Mouse (Mus musculus) heart, postnatal 4 days (tissue): ENCODE measurements around the gene Myl6b. TPM values are rescaled to one million over a fixed set of nuclear protein-coding genes. Genes with fewer than 3 reads are reported as not detected.
A peak's percentile ranks its signal among the peaks of the same experiment; 100 is the strongest.
"Not testable (repeated sequence)": the region's sequence is repeated elsewhere in the genome, so short reads cannot be mapped to it uniquely, and the experiment has no call there.

Experiments used
- DNase-seq: peaks from one replicate; pipeline ENCODE4 v3.0.0; 2021
- total RNA-seq, 2 experiments: library from RNA; stranded (reverse); gene quantifications; 2 replicates each; pipeline ENCODE4 v1.2.3; 2021

Myl6b gene
- total RNA-seq, 2 experiments from 2014 or later, result 3.7 TPM

DNA sequence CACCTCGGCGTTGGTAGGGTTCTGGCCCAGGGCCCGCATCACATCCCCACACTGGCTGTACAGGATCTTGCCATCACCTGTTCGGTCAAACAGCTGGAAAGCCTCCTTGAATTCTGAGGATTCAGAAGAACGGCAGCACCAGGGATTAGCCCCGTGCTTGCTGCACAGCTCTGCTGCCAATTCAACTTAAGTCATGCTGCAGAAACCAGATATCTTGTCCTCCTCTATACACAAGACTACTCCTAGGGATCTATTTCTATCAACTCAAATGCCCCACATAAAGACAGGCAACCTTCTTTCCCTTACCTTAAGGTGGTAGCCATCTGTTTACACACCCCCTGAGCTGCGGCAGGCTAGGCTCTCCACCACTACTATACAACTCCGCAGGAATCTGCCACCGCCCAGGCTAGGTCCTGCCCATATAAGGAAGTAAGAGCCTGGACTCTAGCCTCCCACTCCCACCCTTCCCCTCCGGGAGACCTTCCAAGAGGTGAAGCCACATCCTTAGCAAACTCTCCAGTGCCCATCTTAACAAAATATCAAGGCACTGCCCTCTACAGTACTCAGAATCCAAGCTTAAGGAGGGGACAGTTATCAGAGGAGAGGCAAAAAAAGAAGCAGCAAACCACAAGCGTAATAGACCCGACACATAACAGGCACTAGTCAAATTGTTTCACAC, 5.7 kb downstream of the Myl6b start:
- peak; percentile 80 for DNase-seq

DNA sequence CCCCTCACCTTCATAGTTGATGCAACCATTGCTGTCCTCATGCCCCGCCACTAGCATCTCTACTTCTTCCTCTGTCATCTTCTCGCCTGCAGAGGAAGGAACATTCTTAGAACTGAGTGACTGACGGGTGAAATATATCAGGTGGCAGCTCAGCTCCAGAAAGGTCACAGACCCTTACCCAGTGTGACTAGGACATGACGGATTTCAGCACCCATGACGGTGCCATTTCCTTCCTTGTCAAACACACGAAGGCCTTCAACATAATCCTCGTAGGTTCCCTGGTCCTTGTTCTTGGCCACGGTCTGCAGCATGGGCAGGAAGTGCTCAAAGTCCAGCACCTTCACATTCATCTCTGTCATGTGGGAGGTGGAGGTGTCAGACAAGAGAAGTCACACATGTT, 6.4 kb downstream of the Myl6b start:
- DNase-seq, result not testable (repeated sequence)

DNA sequence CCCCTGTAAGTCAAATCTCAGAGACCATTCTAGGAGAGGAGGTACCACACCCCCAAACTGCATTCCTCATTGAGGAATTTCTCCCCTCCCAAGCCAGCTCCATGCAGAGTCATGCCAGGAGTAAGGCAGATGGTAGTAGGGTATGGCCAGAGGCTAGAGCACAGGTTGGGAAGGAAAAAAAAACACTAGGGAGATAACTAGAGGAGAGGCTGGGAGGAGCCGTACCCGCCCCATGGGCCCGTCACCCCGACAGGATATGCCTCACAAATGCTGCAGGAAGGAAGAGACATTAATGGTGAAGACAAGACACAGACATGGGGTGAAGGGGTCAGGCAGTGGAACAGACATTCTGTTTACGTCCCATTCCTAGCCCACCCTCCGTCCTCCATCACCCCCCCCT, 7.0 kb downstream of the Myl6b start:
- peak; percentile 34 for DNase-seq

DNA sequence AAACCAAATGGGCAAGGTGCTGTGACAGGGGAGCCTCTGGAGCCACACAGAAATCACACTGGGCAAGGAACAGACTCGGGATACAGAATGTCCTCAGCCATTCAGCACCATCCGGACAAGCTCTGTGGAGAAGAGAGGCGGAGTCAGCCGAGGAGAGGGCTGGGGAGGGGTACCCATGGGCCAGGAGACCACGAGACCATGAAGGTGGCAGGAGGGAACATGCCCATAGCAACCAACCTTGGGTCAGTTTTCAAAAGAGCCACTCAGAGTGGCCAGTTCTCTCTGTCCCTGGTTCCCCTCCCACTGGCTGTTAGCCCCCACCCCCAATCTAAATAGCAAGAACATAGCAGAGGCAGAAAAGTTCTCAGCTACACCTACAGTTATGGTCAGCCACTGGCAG, 7.6 kb downstream of the Myl6b start:
- DNase-seq, result no peak

DNA sequence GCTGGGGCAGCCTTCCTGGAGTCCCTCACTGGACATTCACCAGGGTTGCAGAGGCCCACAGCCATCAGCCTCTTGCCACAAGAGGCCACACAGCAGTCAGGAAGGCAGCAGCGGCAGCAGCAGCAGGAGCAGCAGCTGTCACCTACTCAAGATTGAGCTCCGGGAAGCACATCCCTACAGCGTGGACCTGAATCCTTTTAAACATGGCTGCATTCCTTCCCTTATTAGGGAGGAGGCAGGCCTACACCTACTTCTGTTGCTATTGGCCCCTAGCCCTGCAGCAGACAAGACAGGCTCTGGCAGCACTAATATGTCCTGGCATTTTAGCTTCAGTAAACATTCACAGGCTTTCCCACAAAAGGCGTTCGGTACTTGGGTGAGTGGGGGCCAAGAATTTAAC, 8.3 kb downstream of the Myl6b start:
- peak; percentile 61 for DNase-seq

DNA sequence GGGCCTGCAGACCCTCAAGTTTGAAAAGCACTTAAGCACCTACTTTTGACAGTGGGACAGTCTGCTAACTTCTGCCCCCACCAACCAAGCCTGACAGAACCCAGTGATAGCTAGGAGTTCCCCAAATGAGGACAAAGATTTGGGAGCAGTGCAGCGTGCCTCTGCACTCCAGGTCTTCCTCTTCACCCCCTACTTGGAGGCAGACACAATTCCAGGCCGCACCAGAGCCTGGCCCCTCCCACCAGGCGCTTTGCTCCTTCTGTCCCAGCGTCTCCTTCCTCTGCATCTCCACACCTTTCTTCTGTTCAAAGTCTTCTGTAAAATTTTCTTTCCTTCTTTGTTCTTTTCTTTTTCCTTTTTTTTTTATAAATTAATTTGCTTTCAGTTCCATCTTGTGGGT, 8.7 kb downstream of the Myl6b start:
- DNase-seq, result no peak

DNA sequence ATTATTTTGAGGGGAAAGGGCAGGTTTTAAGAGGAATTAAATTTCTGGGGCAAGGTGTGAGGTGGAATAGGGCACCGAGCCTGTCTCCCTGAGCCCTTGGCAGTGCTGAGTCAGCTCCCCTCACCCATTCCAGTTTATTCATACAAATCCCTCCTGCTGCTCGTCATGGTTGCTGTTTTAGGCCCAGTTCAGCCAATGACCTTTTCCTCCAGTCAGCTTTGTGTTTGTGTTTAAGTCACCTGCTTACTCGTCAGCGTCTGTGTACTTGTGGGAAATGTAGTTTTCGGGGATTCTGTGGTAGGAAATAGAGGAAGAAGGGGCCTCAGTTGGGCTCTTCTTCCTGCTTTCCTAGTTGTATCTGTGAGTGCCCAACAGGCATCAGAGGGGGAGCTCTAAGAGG, 9.1 kb downstream of the Myl6b start:
- no peak for DNase-seq

DNA sequence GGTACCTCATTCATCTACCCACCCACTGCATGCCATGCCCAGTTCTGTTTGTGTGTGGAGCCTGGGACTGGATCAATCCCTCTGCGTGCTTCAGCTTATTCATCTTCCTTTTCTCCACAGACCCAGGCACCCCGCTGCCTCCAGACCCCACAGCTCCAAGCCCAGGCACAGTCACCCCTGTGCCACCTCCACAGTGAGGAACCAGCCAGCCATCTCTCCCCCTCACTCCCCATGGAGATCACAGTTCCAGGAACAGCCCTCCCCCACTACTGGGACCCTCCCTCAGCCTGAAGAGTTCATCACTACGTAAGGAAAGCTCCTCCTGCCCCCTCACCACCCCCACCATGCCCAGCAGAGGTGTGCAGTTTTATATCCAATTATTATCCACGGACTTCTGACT, 9.7 kb downstream of the Myl6b start:
- DNase-seq, result no peak

DNA sequence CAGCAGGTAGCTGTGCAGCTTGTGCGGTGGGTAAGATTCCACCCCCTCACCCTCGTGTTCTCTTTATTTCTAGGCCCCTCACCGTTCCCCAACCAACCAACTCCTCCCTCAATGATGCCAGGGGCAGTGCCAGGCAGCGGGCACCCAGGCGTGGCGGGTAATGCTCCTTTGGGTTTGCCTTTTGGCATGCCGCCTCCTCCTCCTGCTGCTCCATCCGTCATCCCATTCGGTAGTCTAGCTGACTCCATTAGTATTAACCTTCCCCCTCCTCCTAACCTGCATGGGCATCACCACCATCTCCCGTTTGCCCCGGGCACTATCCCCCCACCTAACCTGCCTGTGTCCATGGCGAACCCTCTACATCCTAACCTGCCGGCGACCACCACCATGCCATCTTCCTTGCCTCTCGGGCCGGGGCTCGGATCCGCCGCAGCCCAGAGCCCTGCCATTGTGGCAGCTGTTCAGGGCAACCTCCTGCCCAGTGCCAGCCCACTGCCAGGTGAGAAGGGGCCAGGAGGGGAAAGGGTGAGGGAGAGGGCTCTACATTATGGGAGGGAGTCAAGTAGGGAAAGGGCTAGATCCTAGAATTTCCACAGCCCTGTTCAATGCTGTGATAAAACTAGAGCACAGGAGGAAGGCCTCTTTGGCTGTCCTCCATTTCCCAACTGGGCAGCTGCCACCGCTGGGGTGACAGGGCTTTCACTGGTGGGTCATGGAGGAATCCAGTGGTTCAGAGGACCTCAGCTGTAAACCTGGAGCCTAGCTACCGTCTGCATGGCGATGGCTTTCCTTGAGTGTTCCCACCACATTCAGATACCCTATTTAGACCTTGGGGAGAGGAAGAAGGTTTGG, 10.4 kb downstream of the Myl6b start:
- no peak for DNase-seq

DNA sequence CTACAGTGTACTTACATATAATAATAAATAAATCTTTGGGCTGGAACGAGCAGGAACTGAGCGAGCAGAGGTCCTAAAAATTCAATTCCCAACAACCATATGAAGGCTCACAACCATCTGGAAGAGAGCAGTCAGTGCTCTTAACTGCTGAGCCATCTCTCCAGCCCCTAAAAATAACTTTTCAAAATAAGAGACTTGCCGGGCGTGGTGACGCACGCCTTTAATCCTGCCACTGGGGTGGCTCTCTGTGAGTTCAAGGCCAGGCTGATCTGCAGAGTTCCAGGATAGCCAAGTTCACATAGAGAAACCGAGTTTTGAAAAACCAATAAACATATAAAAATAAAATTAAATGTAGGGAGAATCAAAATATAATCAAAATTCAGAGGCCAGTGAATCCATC, 12.1 kb downstream of the Myl6b start:
- DNase-seq, result no peak

DNA sequence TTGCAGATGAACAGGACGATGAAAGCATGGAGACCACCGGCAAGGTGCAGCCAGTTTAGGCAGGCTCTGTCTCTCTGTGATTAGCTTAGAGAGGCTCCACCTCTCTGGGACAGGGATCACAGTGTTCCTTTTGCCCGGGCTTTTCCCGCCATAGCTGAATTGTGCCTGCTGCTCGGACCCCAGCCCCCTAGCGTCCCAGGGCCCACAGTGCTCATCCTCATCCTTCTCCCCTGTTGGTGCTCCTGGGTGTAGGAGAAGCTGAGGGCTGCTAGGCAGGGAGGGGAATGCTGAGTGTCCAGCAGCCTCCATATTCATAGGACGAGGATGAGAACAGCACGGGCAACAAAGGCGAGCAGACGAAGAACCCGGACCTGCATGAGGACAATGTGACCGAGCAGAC, 24.1 kb downstream of the Myl6b start:
- no peak for DNase-seq

DNA sequence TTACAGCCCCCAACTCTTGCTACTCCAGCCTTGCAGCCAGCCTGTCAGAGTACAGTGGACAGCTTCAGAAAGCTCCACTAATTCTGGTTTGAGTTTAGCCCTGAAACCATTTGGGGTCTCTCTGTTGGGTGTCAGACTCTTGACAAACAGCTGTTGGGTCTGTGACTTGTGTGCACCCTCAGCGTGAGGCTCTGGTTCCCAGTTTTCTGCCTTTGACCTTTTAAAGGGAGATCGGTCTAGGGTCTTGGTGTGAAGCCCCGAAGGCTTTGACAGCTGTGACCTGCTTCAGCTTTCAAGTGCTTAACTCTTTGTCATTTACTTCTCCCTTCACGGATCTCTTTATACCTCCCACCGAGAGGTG, 38.2 kb downstream of the Myl6b start:
- DNase-seq, result no peak

DNA sequence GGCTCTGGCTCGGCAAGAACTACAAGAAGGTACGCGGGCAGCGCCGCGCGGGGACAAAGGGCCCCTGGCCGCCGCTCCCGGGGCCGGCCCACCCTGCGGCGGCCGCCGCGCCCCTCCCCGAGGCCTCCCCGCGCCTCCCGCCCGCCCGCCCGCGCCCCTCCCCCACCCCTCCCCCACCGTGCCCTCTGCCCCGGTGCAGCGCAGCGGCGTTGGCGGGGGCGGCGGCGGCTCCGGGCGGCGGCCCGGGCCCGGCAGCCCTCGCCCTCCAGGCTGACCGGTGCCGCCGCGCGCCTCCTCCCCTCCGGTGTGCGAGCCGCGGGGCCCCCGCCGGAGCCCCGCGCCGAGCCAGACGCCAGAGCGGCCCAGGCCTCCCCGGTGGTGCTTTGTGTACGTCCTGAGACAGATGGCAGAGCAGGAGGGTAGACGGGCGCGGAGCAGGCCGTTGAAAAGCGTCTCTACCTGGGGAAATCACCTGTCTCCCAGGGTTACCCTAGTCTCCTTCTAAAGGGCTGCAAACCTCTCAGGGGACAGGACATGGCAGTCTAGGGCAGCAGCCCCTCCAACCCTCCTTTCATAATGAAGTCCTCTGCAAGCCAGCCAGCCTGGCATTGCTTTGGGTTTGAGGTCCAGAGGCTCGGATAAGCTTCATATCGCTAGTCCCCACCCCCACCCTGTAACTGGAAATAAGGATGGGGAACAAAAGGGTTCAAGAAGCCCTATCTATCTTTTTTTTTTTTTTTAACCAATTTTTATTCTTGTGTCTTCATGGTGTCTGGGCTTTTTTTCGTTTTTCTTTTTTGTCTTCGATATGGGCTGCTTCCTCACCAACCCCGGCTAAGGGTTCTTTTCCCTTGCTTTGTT, 38.8 kb downstream of the Myl6b start:
- peak; percentile 41 for DNase-seq

DNA sequence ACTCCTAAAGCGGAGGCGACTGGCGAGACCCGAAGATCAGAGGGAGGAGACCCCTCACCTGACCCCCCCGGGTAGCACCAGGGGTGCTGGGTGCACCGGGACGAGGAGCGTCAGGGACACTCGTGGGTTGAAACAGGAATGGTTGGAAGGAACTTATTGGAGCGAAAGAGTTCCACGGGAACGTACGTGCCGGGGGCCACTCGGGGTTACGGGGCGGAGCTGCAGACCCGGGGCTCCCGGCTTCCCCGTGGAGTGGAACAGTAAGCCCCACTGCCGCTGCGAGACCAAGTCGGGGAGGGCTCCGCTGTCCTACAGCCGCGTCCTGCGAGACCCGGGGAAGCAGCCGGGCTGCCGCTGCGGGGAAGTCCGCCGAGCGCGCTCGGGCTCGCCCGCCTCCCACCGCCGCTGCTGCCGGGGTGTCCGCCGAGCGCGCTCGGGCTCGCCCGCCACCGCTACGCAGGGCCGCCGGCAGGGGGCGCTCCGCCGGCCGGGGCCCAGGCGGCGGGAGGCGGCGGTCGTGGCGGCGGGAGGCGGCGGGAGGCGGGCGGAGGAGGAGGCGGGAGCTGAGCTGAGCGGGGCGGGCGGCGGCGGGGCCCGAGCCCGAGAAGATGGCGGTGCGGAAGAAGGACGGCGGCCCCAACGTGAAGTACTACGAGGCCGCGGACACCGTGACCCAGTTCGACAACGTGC, 39.6 kb downstream of the Myl6b start, which contains the start of gene Smarcc2:
TSS of gene Smarcc2 (plus strand) at position 530 of the 690 bp plus-strand sequence.
- DNase-seq, result peak; percentile 90

DNA sequence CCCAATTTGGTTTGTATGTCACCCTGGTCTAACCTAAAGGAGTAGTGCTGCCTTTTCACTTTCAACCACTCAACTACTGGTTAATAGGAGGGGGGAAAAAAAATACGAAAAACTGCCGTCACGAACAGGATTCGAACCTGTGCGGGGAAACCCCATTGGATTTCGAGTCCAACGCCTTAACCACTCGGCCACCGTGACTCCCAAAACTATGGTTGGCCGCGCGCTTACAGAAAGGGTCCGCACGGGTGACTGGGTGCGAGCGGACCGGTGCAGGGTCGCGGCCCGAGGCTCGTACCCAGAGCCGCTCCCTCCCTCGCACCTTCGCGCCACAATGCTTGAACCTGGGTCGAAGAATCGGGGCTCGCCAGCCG, 40.2 kb downstream of the Myl6b start:
- DNase-seq, result peak; percentile 97

DNA sequence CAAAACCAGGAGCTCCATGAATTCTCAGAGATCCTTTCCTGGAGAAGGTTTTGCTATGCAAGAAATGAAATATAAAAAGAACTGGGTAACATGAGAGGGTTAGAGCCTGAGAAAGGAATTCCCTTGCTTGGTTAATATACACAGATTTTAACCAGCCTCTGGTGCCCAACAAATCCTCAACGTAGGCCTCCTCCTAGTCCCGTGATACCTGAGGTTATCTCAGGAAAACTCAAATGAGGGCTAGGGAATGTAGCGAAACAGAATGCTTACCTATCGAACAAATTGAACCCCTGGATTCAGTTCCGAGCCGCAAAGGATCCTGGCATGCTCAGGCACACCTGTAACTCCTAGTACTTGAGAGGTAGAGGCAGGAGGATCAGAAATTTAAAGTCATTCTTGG, 40.8 kb downstream of the Myl6b start:
- DNase-seq, result no peak

DNA sequence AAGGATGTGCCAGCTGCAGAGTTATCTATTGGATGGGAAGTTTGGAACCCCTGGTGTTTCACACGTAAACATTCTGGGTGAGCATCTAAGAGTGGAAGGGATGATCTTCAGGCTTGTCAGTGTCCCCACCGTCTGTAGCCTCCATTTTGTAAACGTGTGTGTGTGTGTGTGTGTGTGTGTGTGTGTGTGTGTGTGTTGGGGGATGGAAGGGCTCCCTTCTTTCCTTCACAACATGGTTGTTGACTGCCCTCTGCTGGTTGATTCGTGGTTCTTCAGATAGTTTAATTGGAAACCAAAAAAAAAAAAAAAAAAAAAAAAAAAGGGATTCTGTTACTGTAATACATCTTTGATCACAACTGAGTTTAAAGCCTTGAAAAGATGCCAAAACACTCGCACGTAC, 43.2 kb downstream of the Myl6b start:
- peak; percentile 77 for DNase-seq

DNA sequence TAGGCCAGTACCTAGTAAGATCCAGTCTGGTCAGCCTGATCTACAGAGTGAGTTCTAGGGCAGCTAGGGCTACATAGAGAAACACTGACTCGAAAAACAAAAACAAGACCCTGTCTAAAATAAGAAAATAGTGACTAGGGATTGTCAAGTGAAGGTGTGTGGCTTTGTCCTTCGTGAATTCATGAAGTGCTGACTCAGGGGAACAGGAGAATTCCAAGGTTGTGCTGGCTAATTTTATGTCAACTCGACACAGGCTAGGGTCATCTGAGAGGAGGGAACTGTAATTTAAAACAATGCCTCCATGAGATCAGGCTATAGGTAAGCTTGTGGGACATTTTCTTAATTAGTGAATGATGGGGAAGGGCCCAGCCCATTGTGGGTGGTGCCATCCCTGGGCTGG, 44.0 kb downstream of the Myl6b start:
- DNase-seq, result no peak

DNA sequence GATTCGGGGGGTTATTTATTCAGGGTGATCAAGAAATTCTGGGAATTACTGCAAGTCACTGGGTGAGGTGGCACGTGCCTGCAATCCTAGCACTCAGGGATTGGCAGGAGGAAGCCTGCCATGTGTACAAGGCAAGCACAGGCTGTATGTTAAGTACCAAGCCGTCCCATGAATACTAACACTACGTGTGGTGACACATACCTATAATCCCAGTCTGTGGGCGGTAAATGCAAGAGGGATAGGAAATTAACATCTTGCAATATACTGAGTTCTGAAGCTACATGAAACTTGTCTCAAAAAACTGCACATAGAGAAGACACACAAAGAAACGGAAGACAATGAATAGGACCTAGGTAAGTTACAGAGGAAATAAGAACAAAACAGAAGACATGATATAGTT, 47.5 kb downstream of the Myl6b start:
- no peak for DNase-seq

DNA sequence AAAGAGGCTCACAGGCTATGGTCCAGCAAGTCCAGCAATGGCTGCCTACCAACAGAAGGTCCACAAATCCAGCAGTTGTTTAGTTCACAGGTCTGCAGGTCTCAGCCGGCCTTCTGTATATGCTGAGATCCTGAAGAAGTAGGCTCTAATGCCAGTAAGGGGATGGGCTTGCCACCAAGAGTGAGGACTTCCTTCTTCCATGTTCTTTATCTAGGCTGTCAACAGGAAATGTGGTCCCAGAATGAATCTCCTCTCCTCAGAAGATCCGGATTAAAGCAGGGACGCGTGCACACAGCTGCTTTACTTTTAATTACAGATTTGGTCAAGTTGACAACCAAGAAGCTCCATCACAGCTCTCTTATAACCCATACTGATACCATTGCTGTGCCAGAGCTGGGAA, 53.1 kb downstream of the Myl6b start:
- no peak for DNase-seq

DNA sequence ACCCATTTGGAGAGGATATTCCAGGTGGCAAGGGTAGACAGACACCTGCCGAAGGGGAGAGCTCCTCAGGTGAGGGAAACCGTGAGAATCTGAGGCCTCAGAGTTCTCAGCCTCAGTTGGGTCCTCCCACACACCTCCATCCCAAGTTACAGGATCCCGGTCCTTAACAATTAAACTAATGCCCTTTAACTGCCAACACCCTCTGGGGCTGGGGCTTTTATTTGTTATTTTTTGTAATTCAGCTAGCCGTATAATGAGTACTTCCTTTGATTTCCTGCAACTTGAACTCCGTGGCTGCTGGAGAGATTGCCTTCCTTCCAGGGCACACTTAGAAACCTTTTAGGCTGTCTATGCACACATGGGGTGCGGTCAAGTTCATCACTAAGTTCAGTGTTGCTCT, 54.1 kb downstream of the Myl6b start:
- no peak for DNase-seq
